Mouse (Mus musculus): ENCODE data around the gene Irf7. TPM values are rescaled to one million over a fixed set of nuclear protein-coding genes. Genes with fewer than 3 reads are reported as not detected.

Gene Irf7
- polyA plus RNA-seq, 1 experiment from 2014 or later: 2.3 TPM

DNA sequence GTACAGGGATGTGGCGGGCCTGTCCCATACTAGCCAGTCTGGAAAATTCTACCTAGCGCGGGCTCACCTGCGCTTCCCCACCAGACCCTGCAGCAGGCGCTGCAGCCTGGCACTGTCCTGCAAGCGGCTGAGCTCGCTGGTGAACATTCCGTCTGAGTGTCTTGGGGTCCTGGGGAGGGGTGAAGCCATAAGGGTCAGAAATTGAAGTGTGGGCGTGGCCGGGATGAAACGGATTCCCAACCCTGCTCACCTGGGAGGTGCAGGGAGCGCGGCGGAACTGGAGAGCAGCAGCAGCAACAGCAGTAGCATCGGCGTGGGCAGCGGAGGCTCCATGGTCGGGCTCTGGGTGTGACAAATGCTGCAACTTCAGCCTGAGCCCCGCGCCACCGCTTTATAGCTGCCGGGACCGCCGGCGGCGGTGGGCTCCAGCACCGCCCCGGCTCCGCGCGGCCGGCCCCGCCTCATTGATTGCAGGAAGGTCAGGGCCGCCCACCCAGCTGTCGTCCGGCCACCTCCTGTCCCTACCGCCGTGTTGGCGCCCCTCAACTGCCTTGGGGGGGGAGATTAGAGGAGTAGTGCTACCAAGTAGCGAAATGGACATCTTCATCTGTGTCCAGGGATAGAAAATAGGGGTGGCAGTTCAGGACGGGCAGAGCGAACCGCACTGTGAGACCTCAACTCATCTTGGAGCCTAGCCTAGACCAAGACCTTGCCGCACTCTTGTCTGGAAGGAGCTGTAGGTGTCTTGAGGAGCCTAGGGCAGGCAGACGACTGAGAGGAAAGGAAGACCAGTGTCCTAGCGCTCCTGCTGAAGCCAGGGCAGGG, 12.7 kb upstream of the Irf7 start, which contains the start of gene Sct:
Gene Sct (minus strand): TSS at position 368 of the 825 bp plus-strand sequence.
- ATAC-seq (ENCODE audit: low read depth) (peak; percentile 64), DNase-seq (ENCODE audit: low spot score) (peak; percentile 63)
- Histone ChIP-seq H3K4me3 (ENCODE audit: low read depth, low read length) (peak within 1 kb of the TSS; percentile 47), H3K27me3 (replicated peaks; ENCODE audit: control insufficient read depth, insufficient read depth, low read length) (peaks cover 9% of the 10 kb centered on the region), H3K4me1 (ENCODE audit: control insufficient read depth, insufficient read depth, low read length) (peaks cover 7% of the 10 kb centered on the region; the same call in 1 of the 2 replicates), H3K9ac (ENCODE audit: low read depth, low read length) (peak within 1 kb of the TSS; percentile 60), H3K27ac (replicated peaks; ENCODE audit: low read depth, low read length) (no peak within 1 kb of the TSS), H3K9me3 (ENCODE audit: control insufficient read depth, low read length) (no peaks in the 10 kb centered on the region), H3K36me3 (ENCODE audit: control insufficient read depth, insufficient read depth, low read length) (no peaks in the 10 kb centered on the region), H3K4me2 (ENCODE audit: low read depth, low read length) (peak within 1 kb of the TSS; percentile 99)
- WGBS: 4% methylated on average over 36 of the region's 46 CpGs

DNA sequence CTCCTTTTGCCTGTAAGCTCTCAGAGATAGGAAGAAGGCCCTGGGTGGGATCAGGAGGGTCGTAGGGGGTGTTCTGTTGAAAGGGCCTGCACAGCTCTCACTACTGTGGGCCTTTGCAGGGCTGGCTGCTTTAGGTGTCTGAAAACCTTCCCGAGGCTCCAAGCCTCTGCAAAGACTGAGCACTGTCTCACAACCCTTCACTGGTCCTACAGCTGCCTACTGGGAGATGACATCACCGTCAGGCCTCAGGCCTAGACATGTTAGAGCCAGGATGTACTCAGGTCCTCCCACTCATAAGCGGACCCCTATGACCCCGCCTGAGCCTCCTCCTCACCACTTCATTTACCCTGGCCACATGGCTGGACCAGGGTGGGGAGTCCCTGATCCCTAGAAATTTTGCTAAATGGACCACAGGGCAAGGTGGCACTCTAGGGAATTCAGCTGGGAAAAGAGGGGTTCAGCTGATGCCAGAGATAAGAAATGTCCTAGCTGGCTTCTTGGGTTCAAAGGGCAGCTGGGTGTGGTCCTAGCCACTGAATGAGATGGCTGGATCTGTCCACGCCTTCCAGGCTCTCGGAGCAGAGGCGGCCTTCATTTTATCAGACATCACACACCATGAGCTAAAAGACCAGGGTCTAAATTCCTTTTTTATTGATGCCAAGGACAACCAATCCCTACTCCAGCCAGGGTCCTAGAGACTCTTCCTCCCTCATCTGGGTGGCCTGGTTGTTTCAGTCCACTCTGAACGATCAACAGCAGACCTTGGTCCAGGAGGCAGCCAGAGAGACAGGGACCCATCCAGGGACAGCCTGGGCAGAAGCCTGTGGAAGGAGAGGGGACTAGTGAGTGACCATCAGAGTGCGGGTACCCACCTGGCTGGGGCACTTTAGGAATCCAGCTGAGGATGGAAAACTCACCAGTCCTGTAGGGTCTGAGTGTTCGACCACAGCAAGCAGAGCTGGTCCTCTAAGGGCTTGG, 11.7 kb upstream of the Irf7 start:
- 70% methylated on average over 11 of the region's 11 CpGs for WGBS
- H3K4me1 ChIP-seq (ENCODE audit: control insufficient read depth, insufficient read depth, low read length): peaks cover 7% of the 10 kb centered on the region; the same call in 1 of the 2 replicates
- DNase-seq (ENCODE audit: low spot score): no peak
- H3K27ac ChIP-seq (replicated peaks; ENCODE audit: low read depth, low read length): no peak overlapping the region
- H3K4me3 ChIP-seq (ENCODE audit: low read depth, low read length): no peak overlapping the region
- no peaks in the 10 kb centered on the region for H3K36me3 ChIP-seq (ENCODE audit: control insufficient read depth, insufficient read depth, low read length)
- no peak for ATAC-seq (ENCODE audit: low read depth)
- no peaks in the 10 kb centered on the region for H3K9me3 ChIP-seq (ENCODE audit: control insufficient read depth, low read length)
- no peak overlapping the region; the same call in 1 of the 2 replicates for H3K9ac ChIP-seq (ENCODE audit: low read depth, low read length)
- H3K4me2 ChIP-seq (ENCODE audit: low read depth, low read length): peak overlapping the region; percentile 99
- peaks cover 9% of the 10 kb centered on the region for H3K27me3 ChIP-seq (replicated peaks; ENCODE audit: control insufficient read depth, insufficient read depth, low read length)

DNA sequence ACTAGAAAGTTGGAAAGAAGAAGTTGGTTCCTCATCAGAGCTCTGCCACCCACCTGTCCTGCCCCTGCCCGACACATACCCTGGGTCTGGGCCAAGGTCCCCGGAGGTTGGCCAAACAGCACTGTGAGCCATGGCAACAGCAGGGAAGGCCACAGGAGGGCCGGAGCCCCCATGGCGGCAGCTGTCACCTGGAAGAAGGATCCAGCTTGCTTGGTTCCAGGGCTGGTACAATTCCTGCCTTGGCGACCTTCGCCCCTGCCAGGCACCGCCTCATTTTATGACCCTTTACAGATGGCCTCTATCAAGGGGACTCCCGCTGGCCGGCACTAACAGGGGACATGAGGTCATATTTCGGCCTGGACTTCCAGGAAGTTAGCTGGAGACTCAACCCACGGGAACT, 10.3 kb upstream of the Irf7 start, which contains the start of gene Cdhr5:
Gene Cdhr5 (minus strand): TSS at position 241 of the 400 bp plus-strand sequence.
- H3K9me3 ChIP-seq (ENCODE audit: control insufficient read depth, low read length): no peaks in the 10 kb centered on the region
- no peak within 1 kb of the TSS for H3K4me2 ChIP-seq (ENCODE audit: low read depth, low read length)
- H3K36me3 ChIP-seq (ENCODE audit: control insufficient read depth, insufficient read depth, low read length): no peaks in the 10 kb centered on the region
- ATAC-seq (ENCODE audit: low read depth): no peak
- no peak for DNase-seq (ENCODE audit: low spot score)
- 60% methylated on average over 11 of the region's 11 CpGs for WGBS
- peaks cover 9% of the 10 kb centered on the region for H3K27me3 ChIP-seq (replicated peaks; ENCODE audit: control insufficient read depth, insufficient read depth, low read length)
- H3K4me1 ChIP-seq (ENCODE audit: control insufficient read depth, insufficient read depth, low read length): peaks cover 7% of the 10 kb centered on the region; the same call in 1 of the 2 replicates
- no peak within 1 kb of the TSS for H3K4me3 ChIP-seq (ENCODE audit: low read depth, low read length)
- H3K9ac ChIP-seq (ENCODE audit: low read depth, low read length): no peak within 1 kb of the TSS
- no peak within 1 kb of the TSS for H3K27ac ChIP-seq (replicated peaks; ENCODE audit: low read depth, low read length)

DNA sequence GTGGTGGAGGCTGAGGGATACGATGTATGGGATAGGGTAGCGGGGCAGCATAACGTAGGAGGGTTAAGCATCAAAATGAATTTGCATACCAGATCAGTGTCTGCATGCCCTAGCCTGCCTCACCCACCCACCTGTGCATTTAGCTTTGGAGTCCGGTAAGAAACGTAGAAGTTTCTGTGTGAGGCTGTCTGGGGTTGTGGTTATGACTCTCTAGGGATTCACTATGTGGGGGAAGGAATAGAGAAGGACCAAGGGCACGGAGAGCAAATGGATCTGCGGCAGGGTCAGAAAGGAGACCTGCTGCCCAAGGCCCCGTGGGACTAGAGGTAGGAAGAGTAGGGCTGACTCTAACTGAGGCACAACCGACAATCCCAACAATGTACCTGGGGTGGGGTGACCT, 9.1 kb upstream of the Irf7 start:
- Histone ChIP-seq H3K4me3 (ENCODE audit: low read depth, low read length) (no peak overlapping the region), H3K27ac (replicated peaks; ENCODE audit: low read depth, low read length) (no peak overlapping the region), H3K4me2 (ENCODE audit: low read depth, low read length) (no peak overlapping the region), H3K36me3 (ENCODE audit: control insufficient read depth, insufficient read depth, low read length) (no peaks in the 10 kb centered on the region), H3K4me1 (ENCODE audit: control insufficient read depth, insufficient read depth, low read length) (peaks cover 7% of the 10 kb centered on the region; the same call in 1 of the 2 replicates), H3K9ac (ENCODE audit: low read depth, low read length) (no peak overlapping the region), H3K27me3 (replicated peaks; ENCODE audit: control insufficient read depth, insufficient read depth, low read length) (peaks cover 9% of the 10 kb centered on the region), H3K9me3 (ENCODE audit: control insufficient read depth, low read length) (no peaks in the 10 kb centered on the region)
- no peak for ATAC-seq (ENCODE audit: low read depth)
- no peak for DNase-seq (ENCODE audit: low spot score)
- WGBS: 68% methylated on average over 9 of the region's 9 CpGs

DNA sequence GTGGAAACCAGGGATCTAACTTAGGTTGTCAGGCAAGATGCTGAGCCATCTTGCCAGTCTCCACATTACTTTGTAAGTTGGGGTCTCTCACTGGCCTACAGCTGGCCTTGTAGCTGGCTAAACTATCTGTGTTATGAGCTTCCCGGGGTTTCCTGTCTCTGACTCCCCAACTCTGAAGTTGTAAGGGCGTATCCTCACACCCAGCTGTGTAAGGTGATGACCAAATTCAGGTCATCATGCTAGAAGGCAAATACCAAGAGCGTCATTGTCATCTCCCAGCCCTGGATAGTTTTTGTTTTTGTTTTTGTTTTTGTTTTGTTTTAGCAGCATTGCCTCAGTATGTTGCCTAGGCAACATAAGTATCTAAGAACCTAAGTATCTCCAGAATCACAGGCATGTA, 4.3 kb upstream of the Irf7 start:
- ATAC-seq (ENCODE audit: low read depth): no peak
- Histone ChIP-seq H3K36me3 (ENCODE audit: control insufficient read depth, insufficient read depth, low read length) (no peaks in the 10 kb centered on the region), H3K27me3 (replicated peaks; ENCODE audit: control insufficient read depth, insufficient read depth, low read length) (no peaks in the 10 kb centered on the region), H3K27ac (replicated peaks; ENCODE audit: low read depth, low read length) (no peak overlapping the region), H3K4me2 (ENCODE audit: low read depth, low read length) (no peak overlapping the region), H3K4me1 (ENCODE audit: control insufficient read depth, insufficient read depth, low read length) (0 out of 2 replicates have a peak, but pooled peaks cover 3% of the 10 kb centered on the region), H3K9me3 (ENCODE audit: control insufficient read depth, low read length) (no peaks in the 10 kb centered on the region), H3K4me3 (ENCODE audit: low read depth, low read length) (no peak overlapping the region), H3K9ac (ENCODE audit: low read depth, low read length) (no peak overlapping the region)
- WGBS: 89% methylated on average over 3 of the region's 3 CpGs
- DNase-seq (ENCODE audit: low spot score): no peak

DNA sequence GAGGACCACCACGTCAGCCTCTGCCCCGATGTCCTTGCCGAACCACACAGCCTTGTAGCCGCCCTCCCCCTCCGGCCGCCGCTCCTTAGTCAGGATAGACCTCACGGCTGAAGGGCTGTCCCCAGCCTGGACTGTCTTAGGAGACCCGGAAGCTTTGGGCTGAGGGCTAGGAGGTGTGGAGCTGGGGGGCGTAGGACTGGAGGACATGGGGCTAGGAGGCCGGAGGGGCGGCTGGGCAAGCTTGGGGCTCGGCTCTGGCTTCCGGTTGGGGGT, 2.9 kb upstream of the Irf7 start:
- H3K27me3 ChIP-seq (replicated peaks; ENCODE audit: control insufficient read depth, insufficient read depth, low read length): no peaks in the 10 kb centered on the region
- H3K4me1 ChIP-seq (ENCODE audit: control insufficient read depth, insufficient read depth, low read length): 0 out of 2 replicates have a peak, but pooled peaks cover 7% of the 10 kb centered on the region
- DNase-seq (ENCODE audit: low spot score) (no peak), ATAC-seq (ENCODE audit: low read depth) (no peak)
- H3K36me3 ChIP-seq (ENCODE audit: control insufficient read depth, insufficient read depth, low read length): peaks cover under 1% of the 10 kb centered on the region; the same call in 1 of the 2 replicates
- H3K9me3 ChIP-seq (ENCODE audit: control insufficient read depth, low read length): no peaks in the 10 kb centered on the region
- H3K27ac ChIP-seq (replicated peaks; ENCODE audit: low read depth, low read length): no peak overlapping the region
- no peak overlapping the region for H3K4me3 ChIP-seq (ENCODE audit: low read depth, low read length)
- 86% methylated on average over 13 of the region's 14 CpGs for WGBS
- no peak overlapping the region for H3K4me2 ChIP-seq (ENCODE audit: low read depth, low read length)
- no peak overlapping the region for H3K9ac ChIP-seq (ENCODE audit: low read depth, low read length)

DNA sequence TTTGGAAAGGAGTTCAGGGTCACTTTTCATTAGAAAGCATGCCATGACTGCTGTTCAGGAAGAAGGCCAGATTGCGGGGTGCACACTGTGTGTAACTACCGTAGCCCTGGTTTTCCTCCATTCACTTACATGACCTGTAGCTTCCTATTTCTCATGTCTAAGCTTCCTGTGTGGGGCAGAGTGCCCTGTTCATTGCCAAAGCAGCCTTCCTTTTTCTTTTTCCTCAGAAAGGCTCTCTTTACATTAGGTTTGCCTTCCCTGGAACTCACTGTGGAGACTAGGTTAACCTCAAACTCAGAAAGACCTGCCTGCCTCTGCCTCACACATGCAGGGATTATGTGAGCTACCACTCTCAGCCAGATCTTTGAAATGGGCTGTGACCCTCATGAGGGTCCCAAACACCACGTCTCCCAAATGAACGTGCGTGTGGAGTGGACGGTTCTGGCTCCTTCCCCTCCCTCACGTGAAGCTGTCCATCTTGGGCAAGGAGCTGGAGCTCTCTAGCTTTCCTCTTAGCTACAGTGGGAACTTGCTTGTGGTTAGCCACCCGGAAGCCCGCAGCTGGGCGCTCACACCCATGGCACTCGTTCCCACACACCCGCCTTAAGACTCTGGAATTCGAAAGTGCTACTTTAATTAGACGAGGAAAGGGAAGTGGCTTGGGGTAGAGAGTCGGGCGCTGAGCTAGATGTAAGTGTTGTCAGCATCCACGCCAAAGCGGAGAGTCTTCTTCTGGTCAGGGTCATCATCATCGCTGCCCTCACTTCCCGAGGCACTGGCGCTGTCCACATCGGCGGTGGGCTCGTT, 2.4 kb upstream of the Irf7 start:
- Histone ChIP-seq H3K9me3 (ENCODE audit: control insufficient read depth, low read length) (no peaks in the 10 kb centered on the region), H3K27ac (replicated peaks; ENCODE audit: low read depth, low read length) (no peak overlapping the region), H3K27me3 (replicated peaks; ENCODE audit: control insufficient read depth, insufficient read depth, low read length) (no peaks in the 10 kb centered on the region), H3K4me2 (ENCODE audit: low read depth, low read length) (no peak overlapping the region), H3K36me3 (ENCODE audit: control insufficient read depth, insufficient read depth, low read length) (peaks cover 5% of the 10 kb centered on the region; the same call in 1 of the 2 replicates), H3K9ac (ENCODE audit: low read depth, low read length) (no peak overlapping the region), H3K4me3 (ENCODE audit: low read depth, low read length) (no peak overlapping the region), H3K4me1 (ENCODE audit: control insufficient read depth, insufficient read depth, low read length) (0 out of 2 replicates have a peak, but pooled peaks cover 7% of the 10 kb centered on the region)
- no peak for DNase-seq (ENCODE audit: low spot score)
- ATAC-seq (ENCODE audit: low read depth): no peak
- 77% methylated on average over 23 of the region's 24 CpGs for WGBS

DNA sequence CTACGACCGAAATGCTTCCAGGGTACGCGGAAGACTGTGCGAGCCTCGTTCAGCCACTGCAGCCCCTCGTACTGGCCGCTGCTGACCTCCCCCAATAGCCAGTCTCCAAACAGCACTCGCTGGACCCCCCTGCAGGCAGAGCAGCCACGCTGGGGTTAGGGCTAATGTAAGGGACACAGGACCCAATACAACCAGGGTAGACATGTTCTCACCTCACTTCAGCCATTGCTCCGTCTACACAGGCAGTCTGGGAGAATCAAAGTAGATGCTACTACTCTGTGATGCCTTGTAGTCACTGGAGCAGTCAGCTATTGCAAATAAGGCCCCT, 906 bp downstream of the Irf7 start:
- Histone ChIP-seq H3K4me2 (ENCODE audit: low read depth, low read length) (peak overlapping the region; percentile 66), H3K36me3 (ENCODE audit: control insufficient read depth, insufficient read depth, low read length) (peaks cover 38% of the 10 kb centered on the region), H3K27ac (replicated peaks; ENCODE audit: low read depth, low read length) (no peak overlapping the region), H3K27me3 (replicated peaks; ENCODE audit: control insufficient read depth, insufficient read depth, low read length) (no peaks in the 10 kb centered on the region), H3K9me3 (ENCODE audit: control insufficient read depth, low read length) (no peaks in the 10 kb centered on the region), H3K4me1 (ENCODE audit: control insufficient read depth, insufficient read depth, low read length) (0 out of 2 replicates have a peak, but pooled peaks cover 7% of the 10 kb centered on the region), H3K9ac (ENCODE audit: low read depth, low read length) (peak overlapping the region; percentile 62; the same call in 1 of the 2 replicates), H3K4me3 (ENCODE audit: low read depth, low read length) (peak overlapping the region; percentile 44)
- DNase-seq (ENCODE audit: low spot score) (no peak), ATAC-seq (ENCODE audit: low read depth) (no peak)
- 34% methylated on average over 11 of the region's 11 CpGs for WGBS
